Mouse (Mus musculus) ES-Bruce4 (cell line): ENCODE results near the gene Nt5c3b. TPM values are rescaled to one million over a fixed set of nuclear protein-coding genes. Genes with fewer than 3 reads are reported as not detected.

Experiments
- H3K27ac ChIP-seq: 2 replicates; pipeline ENCODE4 v1.5.1; 2012; ENCODE audit warnings: low read length, inconsistent platforms; ENCODE audit not compliant: insufficient read depth
- H3K27me3 ChIP-seq: 2 replicates; pipeline ENCODE4 v1.6.1; 2012; ENCODE audit warnings: mild to moderate bottlenecking, low read length, inconsistent platforms; ENCODE audit not compliant: control insufficient read depth, poor library complexity, insufficient read depth, severe bottlenecking
- H3K36me3 ChIP-seq: 2 replicates; pipeline ENCODE4 v1.6.1; 2012; ENCODE audit warnings: inconsistent platforms, mild to moderate bottlenecking, low read length, moderate library complexity; ENCODE audit not compliant: control insufficient read depth, poor library complexity, insufficient read depth, severe bottlenecking
- H3K4me1 ChIP-seq: one replicate; pipeline ENCODE4 v1.8.1; 2011; ENCODE audit warnings: low read length; ENCODE audit not compliant: control insufficient read depth, insufficient read depth
- H3K4me3 ChIP-seq: 2 replicates; pipeline ENCODE4 v1.5.1; 2011; ENCODE audit warnings: low read depth, mild to moderate bottlenecking, low read length
- H3K9ac ChIP-seq: 2 replicates; pipeline ENCODE4 v1.6.1; 2012; ENCODE audit warnings: low read depth, mild to moderate bottlenecking, inconsistent platforms; ENCODE audit not compliant: poor library complexity, severe bottlenecking
- H3K9me3 ChIP-seq: replicated peaks from 2 replicates; pipeline ENCODE4 v1.6.1; 2012; ENCODE audit warnings: mild to moderate bottlenecking, low read length, inconsistent platforms; ENCODE audit not compliant: control insufficient read depth, poor library complexity, insufficient read depth, severe bottlenecking
- CTCF ChIP-seq: IDR thresholded peaks from one replicate; pipeline ENCODE4 v1.8.1; 2011; ENCODE audit warnings: low read depth, low read length
- EP300 ChIP-seq: IDR thresholded peaks from 2 replicates; pipeline ENCODE4 v1.6.1; 2011; ENCODE audit warnings: low read depth, low read length; ENCODE audit not compliant: insufficient read depth
- POLR2A ChIP-seq: IDR thresholded peaks from one replicate; pipeline ENCODE4 v1.8.1; 2011; ENCODE audit warnings: low read length; ENCODE audit not compliant: insufficient read depth
- polyA plus RNA-seq: library from polyadenylated mRNA; stranded (reverse); fragments of >200 nt; gene quantifications from 2 replicates; pipeline ENCODE4 v1.2.4, GENCODE M21; 2011; ENCODE audit warnings: low read depth; ENCODE audit not compliant: missing spikeins, insufficient read depth, insufficient read length

The Nt5c3b gene
- polyA plus RNA-seq, 1 experiment, result 44.6 TPM

GRCm38 (mm10) chr11:100395861-100396631 lies 45.6 kb downstream of the Nt5c3b start:
- no peaks in the 10 kb centered on the region for H3K36me3 ChIP-seq
- H3K27me3 ChIP-seq, result no peaks in the 10 kb centered on the region
- H3K4me1 ChIP-seq, result peaks cover 14% of the 10 kb centered on the region
- peak overlapping the region; percentile 33 for H3K4me3 ChIP-seq
- no peaks in the 10 kb centered on the region for H3K9me3 ChIP-seq
- peak overlapping the region; percentile 7 for H3K9ac ChIP-seq
- H3K27ac ChIP-seq, result peak overlapping the region; percentile 43
- TF ChIP-seq EP300 (peak; percentile 67; the same call in 1 of the 2 replicates), POLR2A (no peak)

- H3K36me3 ChIP-seq, result no peaks in the 10 kb centered on the region
- peaks cover 16% of the 10 kb centered on the region for H3K4me1 ChIP-seq
- H3K27ac ChIP-seq, result peak overlapping the region; percentile 63
- TF ChIP-seq CTCF (no peak), POLR2A (no peak), EP300 (peak; percentile 67; the same call in 1 of the 2 replicates)
- peak overlapping the region; percentile 7 for H3K9ac ChIP-seq
- no peaks in the 10 kb centered on the region for H3K27me3 ChIP-seq
- peak overlapping the region; percentile 33 for H3K4me3 ChIP-seq
- no peaks in the 10 kb centered on the region for H3K9me3 ChIP-seq
Measured at GRCm38 (mm10) chr11:100395200-100395599, 46.4 kb downstream of the Nt5c3b start.

- peak overlapping the region; percentile 33; the same call in 1 of the 2 replicates for H3K4me3 ChIP-seq
- peak overlapping the region; percentile 63 for H3K27ac ChIP-seq
- H3K27me3 ChIP-seq, result no peaks in the 10 kb centered on the region
- peak overlapping the region; percentile 17; the same call in 1 of the 2 replicates for H3K9ac ChIP-seq
- peaks cover 18% of the 10 kb centered on the region for H3K4me1 ChIP-seq
- no peaks in the 10 kb centered on the region for H3K36me3 ChIP-seq
- H3K9me3 ChIP-seq, result no peaks in the 10 kb centered on the region
- TF ChIP-seq CTCF (no peak), EP300 (no peak), POLR2A (no peak)
Measured at GRCm38 (mm10) chr11:100394353-100395074, 47.1 kb downstream of the Nt5c3b start.

- peak overlapping the region; percentile 17; the same call in 1 of the 2 replicates for H3K9ac ChIP-seq
- H3K4me1 ChIP-seq, result peaks cover 18% of the 10 kb centered on the region
- TF ChIP-seq POLR2A (no peak), EP300 (0 out of 2 replicates have a peak, but pooled peaks have one; percentile 33), CTCF (no peak)
- no peaks in the 10 kb centered on the region for H3K27me3 ChIP-seq
- no peaks in the 10 kb centered on the region for H3K9me3 ChIP-seq
- H3K4me3 ChIP-seq, result no peak overlapping the region
- no peaks in the 10 kb centered on the region for H3K36me3 ChIP-seq
- H3K27ac ChIP-seq, result no peak overlapping the region
Measured at GRCm38 (mm10) chr11:100393733-100394132, 47.9 kb downstream of the Nt5c3b start.

GRCm38 (mm10) chr11:100392958-100393357 lies 48.6 kb downstream of the Nt5c3b start:
- H3K4me1 ChIP-seq, result peaks cover 18% of the 10 kb centered on the region
- no peaks in the 10 kb centered on the region for H3K36me3 ChIP-seq
- no peak for TF ChIP-seq EP300
- TF ChIP-seq POLR2A, result no peak
- TF ChIP-seq CTCF, result no peak
- no peaks in the 10 kb centered on the region for H3K27me3 ChIP-seq
- no peak overlapping the region for H3K4me3 ChIP-seq
- no peaks in the 10 kb centered on the region for H3K9me3 ChIP-seq
- H3K27ac ChIP-seq, result no peak overlapping the region
- H3K9ac ChIP-seq, result 0 out of 2 replicates have a peak overlapping the region, but pooled peaks have one; percentile 10
